Mouse (Mus musculus): ENCODE data around the gene Gopc.

- TF ChIP-seq CTCF (IDR thresholded peaks at IDR 0.05; ENCODE audit: low read depth, low read length) = no peak
- TF ChIP-seq GATA2 (IDR thresholded peaks at IDR 0.05; ENCODE audit: borderline replicate concordance, low read depth, low read length) = no peak
- no peak for TF ChIP-seq GATA1 (IDR thresholded peaks at IDR 0.05; ENCODE audit: borderline replicate concordance, low read length)
Observed at GRCm38 (mm10) chr10:52302271-52302670, 79.7 kb downstream of the Gopc start.
